Mouse (Mus musculus): ENCODE measurements around the gene Six6. TPM values are rescaled to one million over a fixed set of nuclear protein-coding genes. Genes with fewer than 3 reads are reported as not detected.

Six6 gene
- polyA plus RNA-seq, 1 experiment from 2014 or later, result not detected

DNA sequence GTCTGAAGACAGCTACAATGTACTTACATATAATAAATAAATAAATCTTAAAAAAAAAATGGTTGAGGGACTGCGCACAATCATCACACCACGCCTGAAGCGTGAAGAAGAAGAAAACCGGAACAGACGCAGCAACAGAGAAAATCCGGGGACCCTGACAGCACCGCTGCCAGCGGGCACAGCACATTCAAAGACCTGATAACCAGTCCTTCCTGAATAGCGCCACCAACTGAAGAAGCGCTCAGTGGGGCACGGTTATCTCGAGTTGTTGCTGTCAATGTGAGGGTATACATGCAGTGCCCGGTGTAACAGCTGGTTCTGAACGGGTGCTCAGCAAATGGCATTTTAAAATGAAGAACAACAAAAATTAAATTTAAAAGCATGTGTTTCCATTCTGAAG is 30.9 kb downstream of the Six6 start:
- 71% methylated on average over 14 of the region's 14 CpGs for WGBS
- no peak overlapping the region for H3K27ac ChIP-seq (ENCODE audit: low read depth, low read length)
- H3K36me3 ChIP-seq (ENCODE audit: control insufficient read depth, insufficient read depth), result no peaks in the 10 kb centered on the region
- H3K4me2 ChIP-seq (replicated peaks; ENCODE audit: low read depth), result no peak overlapping the region
- no peak overlapping the region for H3K4me3 ChIP-seq (ENCODE audit: low read depth, low read length)
- ATAC-seq, result no peak
- H3K27me3 ChIP-seq (replicated peaks; ENCODE audit: control insufficient read depth, insufficient read depth, low read length), result no peaks in the 10 kb centered on the region
- H3K9ac ChIP-seq (ENCODE audit: low read depth, low read length), result no peak overlapping the region
- no peak for TF ChIP-seq CTCF (IDR thresholded peaks at IDR 0.05; ENCODE audit: low read depth)
- H3K9me3 ChIP-seq (ENCODE audit: control insufficient read depth), result no peaks in the 10 kb centered on the region
- no peaks in the 10 kb centered on the region for H3K4me1 ChIP-seq (replicated peaks; ENCODE audit: control insufficient read depth, insufficient read depth, low read length)

DNA sequence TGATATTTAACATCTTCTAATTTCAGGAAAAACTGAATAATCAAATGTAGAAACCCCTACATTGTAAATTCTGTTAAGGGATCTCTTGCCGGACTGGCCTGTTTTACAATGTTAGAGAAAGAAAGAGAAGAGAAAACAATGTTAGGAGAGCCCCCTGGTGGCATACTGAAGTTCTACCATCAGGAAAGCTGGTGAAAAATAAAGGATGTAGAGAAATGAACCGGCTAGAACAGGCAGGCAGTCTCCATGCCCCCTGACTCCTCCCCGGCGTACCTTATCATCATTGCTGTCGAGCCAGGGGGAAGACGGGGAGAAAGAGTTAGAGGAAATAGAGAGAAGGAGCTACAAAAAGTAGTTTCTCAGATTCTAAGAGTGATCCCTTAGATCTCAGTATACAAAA is 33.5 kb downstream of the Six6 start:
- no peaks in the 10 kb centered on the region for H3K4me1 ChIP-seq (replicated peaks; ENCODE audit: control insufficient read depth, insufficient read depth, low read length)
- no peak for ATAC-seq
- H3K27me3 ChIP-seq (replicated peaks; ENCODE audit: control insufficient read depth, insufficient read depth, low read length), result no peaks in the 10 kb centered on the region
- WGBS, result 4% methylated on average over 6 of the region's 6 CpGs
- no peak overlapping the region for H3K4me2 ChIP-seq (replicated peaks; ENCODE audit: low read depth)
- no peak overlapping the region for H3K9ac ChIP-seq (ENCODE audit: low read depth, low read length)
- TF ChIP-seq CTCF (IDR thresholded peaks at IDR 0.05; ENCODE audit: low read depth), result peak; percentile 77
- no peak overlapping the region for H3K4me3 ChIP-seq (ENCODE audit: low read depth, low read length)
- no peaks in the 10 kb centered on the region for H3K36me3 ChIP-seq (ENCODE audit: control insufficient read depth, insufficient read depth)
- no peaks in the 10 kb centered on the region for H3K9me3 ChIP-seq (ENCODE audit: control insufficient read depth)
- no peak overlapping the region for H3K27ac ChIP-seq (ENCODE audit: low read depth, low read length)

DNA sequence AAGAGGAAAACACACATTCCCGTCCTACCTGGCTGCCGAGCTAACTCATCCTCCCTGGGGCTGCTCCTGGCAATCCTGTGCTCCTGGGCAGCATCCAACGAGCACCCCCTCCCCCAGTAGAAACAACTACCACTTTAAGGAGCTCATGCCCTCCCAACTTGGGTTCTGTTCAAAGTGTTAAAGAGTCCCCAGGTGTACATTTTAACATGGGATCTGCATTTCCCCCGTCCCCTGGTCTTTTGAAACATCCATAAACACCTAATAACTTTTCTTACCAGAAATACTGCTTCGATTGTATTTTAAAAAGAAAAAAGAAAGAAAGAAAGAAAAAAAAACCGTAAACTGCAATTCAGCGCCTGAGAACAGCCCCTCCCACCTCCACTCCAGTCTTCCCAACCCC is 36.5 kb downstream of the Six6 start:
- WGBS, result 9% methylated on average over 7 of the region's 7 CpGs
- peak overlapping the region; percentile 21; the same call in 1 of the 2 replicates for H3K4me3 ChIP-seq (ENCODE audit: low read depth, low read length)
- no peaks in the 10 kb centered on the region for H3K4me1 ChIP-seq (replicated peaks; ENCODE audit: control insufficient read depth, insufficient read depth, low read length)
- no peak overlapping the region for H3K9ac ChIP-seq (ENCODE audit: low read depth, low read length)
- H3K4me2 ChIP-seq (replicated peaks; ENCODE audit: low read depth), result peak overlapping the region; percentile 60
- ATAC-seq, result no peak
- H3K27ac ChIP-seq (ENCODE audit: low read depth, low read length), result no peak overlapping the region
- H3K27me3 ChIP-seq (replicated peaks; ENCODE audit: control insufficient read depth, insufficient read depth, low read length), result no peaks in the 10 kb centered on the region
- no peaks in the 10 kb centered on the region for H3K36me3 ChIP-seq (ENCODE audit: control insufficient read depth, insufficient read depth)
- H3K9me3 ChIP-seq (ENCODE audit: control insufficient read depth), result no peaks in the 10 kb centered on the region
- no peak for TF ChIP-seq CTCF (IDR thresholded peaks at IDR 0.05; ENCODE audit: low read depth)

DNA sequence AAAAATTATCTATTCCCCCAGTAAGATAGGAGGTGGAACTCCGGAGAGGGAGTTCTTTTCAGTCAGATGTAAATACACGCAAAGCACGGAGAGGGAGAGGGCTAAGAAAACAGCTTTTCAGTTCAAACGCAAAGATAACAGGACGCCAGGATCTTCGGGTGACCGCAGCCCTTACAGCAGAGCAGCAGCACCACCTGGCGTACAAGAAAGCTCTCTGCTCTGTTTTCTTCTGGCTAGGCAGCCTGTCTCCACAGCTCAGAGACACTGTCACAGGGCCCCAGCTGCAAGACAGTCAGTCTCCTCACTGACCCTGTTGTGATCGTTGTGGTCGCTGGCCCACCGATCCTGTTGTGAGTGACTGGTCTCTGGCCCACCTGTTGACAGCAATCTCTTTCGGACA is 37.0 kb downstream of the Six6 start:
- peak; percentile 51; the same call in 1 of the 2 replicates for ATAC-seq
- no peaks in the 10 kb centered on the region for H3K27me3 ChIP-seq (replicated peaks; ENCODE audit: control insufficient read depth, insufficient read depth, low read length)
- no peaks in the 10 kb centered on the region for H3K36me3 ChIP-seq (ENCODE audit: control insufficient read depth, insufficient read depth)
- WGBS, result 3% methylated on average over 12 of the region's 12 CpGs
- H3K4me3 ChIP-seq (ENCODE audit: low read depth, low read length), result peak overlapping the region; percentile 21; the same call in 1 of the 2 replicates
- no peak overlapping the region for H3K27ac ChIP-seq (ENCODE audit: low read depth, low read length)
- H3K9ac ChIP-seq (ENCODE audit: low read depth, low read length), result no peak overlapping the region
- no peaks in the 10 kb centered on the region for H3K4me1 ChIP-seq (replicated peaks; ENCODE audit: control insufficient read depth, insufficient read depth, low read length)
- peak; percentile 96 for TF ChIP-seq CTCF (IDR thresholded peaks at IDR 0.05; ENCODE audit: low read depth)
- peak overlapping the region; percentile 60 for H3K4me2 ChIP-seq (replicated peaks; ENCODE audit: low read depth)
- no peaks in the 10 kb centered on the region for H3K9me3 ChIP-seq (ENCODE audit: control insufficient read depth)

DNA sequence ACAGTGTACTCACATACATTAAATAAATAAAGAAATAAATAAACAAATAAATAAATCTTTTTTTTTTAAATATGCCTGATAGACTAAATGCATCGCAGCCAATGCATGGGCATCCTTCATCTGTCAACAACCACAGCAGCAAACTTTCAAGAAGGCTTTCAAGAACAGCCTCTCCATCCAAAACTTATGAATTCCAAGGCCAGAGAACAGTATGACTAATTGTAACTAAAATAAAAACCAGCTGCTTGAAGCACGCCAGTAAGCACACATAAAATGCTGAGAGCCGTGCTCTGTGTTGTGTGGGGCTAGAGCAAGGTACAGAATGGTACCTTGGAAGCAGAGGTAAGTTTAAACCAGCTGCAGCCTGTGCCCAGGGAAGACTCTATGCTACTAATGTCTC is 38.2 kb downstream of the Six6 start:
- H3K27me3 ChIP-seq (replicated peaks; ENCODE audit: control insufficient read depth, insufficient read depth, low read length), result no peaks in the 10 kb centered on the region
- no peaks in the 10 kb centered on the region for H3K9me3 ChIP-seq (ENCODE audit: control insufficient read depth)
- H3K36me3 ChIP-seq (ENCODE audit: control insufficient read depth, insufficient read depth), result no peaks in the 10 kb centered on the region
- no peak overlapping the region for H3K4me2 ChIP-seq (replicated peaks; ENCODE audit: low read depth)
- TF ChIP-seq CTCF (IDR thresholded peaks at IDR 0.05; ENCODE audit: low read depth), result no peak
- 75% methylated on average over 3 of the region's 3 CpGs for WGBS
- H3K4me1 ChIP-seq (replicated peaks; ENCODE audit: control insufficient read depth, insufficient read depth, low read length), result no peaks in the 10 kb centered on the region
- no peak overlapping the region for H3K27ac ChIP-seq (ENCODE audit: low read depth, low read length)
- H3K4me3 ChIP-seq (ENCODE audit: low read depth, low read length), result no peak overlapping the region
- no peak for ATAC-seq
- no peak overlapping the region for H3K9ac ChIP-seq (ENCODE audit: low read depth, low read length)

DNA sequence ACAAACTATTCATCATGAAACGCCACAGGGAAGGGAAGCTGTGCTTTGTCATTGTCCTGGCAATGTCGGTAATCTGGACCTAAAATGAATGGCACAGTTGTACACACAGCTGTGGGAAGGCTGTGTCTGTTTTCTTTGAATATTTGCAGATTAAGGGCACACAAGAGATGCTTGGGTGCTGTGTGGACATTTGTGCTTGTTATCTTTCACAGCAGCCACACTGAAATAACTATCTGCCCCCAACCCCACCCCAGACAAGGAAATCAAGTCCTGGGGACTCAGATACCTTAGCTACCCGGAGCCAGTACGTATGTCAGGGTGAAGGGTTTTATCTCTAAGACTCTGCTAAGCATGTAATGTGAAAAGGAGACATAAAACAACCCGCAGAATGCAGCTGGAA is 39.5 kb downstream of the Six6 start:
- H3K9me3 ChIP-seq (ENCODE audit: control insufficient read depth), result no peaks in the 10 kb centered on the region
- H3K36me3 ChIP-seq (ENCODE audit: control insufficient read depth, insufficient read depth), result no peaks in the 10 kb centered on the region
- no peaks in the 10 kb centered on the region for H3K4me1 ChIP-seq (replicated peaks; ENCODE audit: control insufficient read depth, insufficient read depth, low read length)
- no peak overlapping the region for H3K27ac ChIP-seq (ENCODE audit: low read depth, low read length)
- no peak for ATAC-seq
- no peak overlapping the region for H3K4me3 ChIP-seq (ENCODE audit: low read depth, low read length)
- H3K27me3 ChIP-seq (replicated peaks; ENCODE audit: control insufficient read depth, insufficient read depth, low read length), result no peaks in the 10 kb centered on the region
- no peak for TF ChIP-seq CTCF (IDR thresholded peaks at IDR 0.05; ENCODE audit: low read depth)
- WGBS, result 63% methylated on average over 5 of the region's 5 CpGs
- H3K9ac ChIP-seq (ENCODE audit: low read depth, low read length), result no peak overlapping the region
- no peak overlapping the region for H3K4me2 ChIP-seq (replicated peaks; ENCODE audit: low read depth)

DNA sequence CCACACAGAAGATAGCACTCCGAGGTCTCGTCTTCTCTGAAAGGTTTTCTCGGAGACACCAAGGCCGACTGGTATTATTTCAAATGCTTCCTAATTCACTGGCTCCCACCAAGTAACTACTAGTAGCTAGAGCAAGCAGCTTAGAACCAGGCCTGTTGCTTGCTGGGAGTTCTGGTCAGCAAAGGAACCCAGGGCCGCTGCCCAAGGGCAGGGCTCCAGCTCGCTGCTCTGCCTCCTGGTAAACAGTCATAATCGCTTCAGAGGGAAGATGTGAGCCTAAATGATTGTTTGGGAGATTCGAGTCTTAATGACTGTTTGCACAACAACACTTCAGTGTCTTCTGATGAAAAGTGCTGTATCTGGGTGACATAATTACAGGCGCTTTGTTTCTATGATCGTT is 42.9 kb downstream of the Six6 start:
- no peak for ATAC-seq
- WGBS, result 65% methylated on average over 10 of the region's 10 CpGs
- H3K4me1 ChIP-seq (replicated peaks; ENCODE audit: control insufficient read depth, insufficient read depth, low read length), result no peaks in the 10 kb centered on the region
- no peak overlapping the region for H3K9ac ChIP-seq (ENCODE audit: low read depth, low read length)
- no peak overlapping the region for H3K27ac ChIP-seq (ENCODE audit: low read depth, low read length)
- TF ChIP-seq CTCF (IDR thresholded peaks at IDR 0.05; ENCODE audit: low read depth), result no peak
- no peaks in the 10 kb centered on the region for H3K9me3 ChIP-seq (ENCODE audit: control insufficient read depth)
- no peaks in the 10 kb centered on the region for H3K36me3 ChIP-seq (ENCODE audit: control insufficient read depth, insufficient read depth)
- H3K27me3 ChIP-seq (replicated peaks; ENCODE audit: control insufficient read depth, insufficient read depth, low read length), result no peaks in the 10 kb centered on the region
- H3K4me3 ChIP-seq (ENCODE audit: low read depth, low read length), result no peak overlapping the region
- H3K4me2 ChIP-seq (replicated peaks; ENCODE audit: low read depth), result no peak overlapping the region

Measured in intestine, postnatal 0 days (tissue).